Mouse (Mus musculus) spleen, adult 12 weeks (tissue): Measurements from ENCODE around the gene Ppm1a.

ENCODE experiments used
- DNase-seq: peaks from one replicate; pipeline ENCODE4 v3.0.0; 2022; ENCODE audit warnings: low spot score

Ppm1a gene

DNA sequence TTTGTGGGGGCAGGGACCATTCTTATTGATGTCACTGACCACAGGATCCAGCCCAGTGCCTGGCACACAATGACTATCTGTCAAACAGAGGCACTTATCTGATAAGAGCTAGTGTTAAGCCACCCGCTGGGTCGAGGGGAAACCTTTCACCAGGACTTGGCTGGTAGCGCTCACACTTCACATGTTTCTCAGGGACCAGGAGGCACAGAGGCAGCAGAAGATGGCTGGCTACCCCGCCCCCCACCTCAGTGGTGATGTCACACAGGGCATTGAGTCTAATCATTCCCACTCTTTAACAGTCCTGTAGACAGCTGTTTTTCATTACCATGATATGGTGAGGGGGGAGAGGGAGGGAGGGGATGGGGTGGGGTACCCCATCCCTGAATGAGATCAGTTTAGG, at the start of gene Ppm1a:
Ppm1a (plus strand) TSS at position 370 of the 400 bp plus-strand sequence.
- DNase-seq: no peak

GRCm38 (mm10) chr12:72709981-72710380, 47.3 kb upstream of the Ppm1a start:
- DNase-seq: no peak

- DNase-seq: no peak
Measured at GRCm38 (mm10) chr12:72714896-72715295, 42.4 kb upstream of the Ppm1a start.

DNA sequence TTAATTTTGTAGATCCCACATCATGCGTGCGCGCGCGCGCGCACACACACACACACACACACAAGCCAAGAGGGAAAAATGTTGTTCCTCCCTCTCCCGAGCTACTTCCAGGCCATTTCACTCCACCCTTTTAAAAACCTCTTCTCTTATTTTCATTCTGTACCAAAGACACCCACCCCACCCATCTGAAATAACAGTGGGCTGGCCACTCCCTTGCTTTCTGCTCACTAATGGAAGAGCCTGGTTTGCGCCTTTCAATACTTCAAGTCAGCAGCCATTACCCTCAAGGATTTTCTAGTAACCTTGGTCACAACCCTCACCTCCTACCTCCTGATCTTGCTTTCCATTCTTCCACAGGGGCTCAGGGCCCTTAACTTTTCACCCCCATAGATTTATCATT, 41.4 kb upstream of the Ppm1a start:
- DNase-seq: no peak

- no peak for DNase-seq
Measured at GRCm38 (mm10) chr12:72719046-72719445, 38.2 kb upstream of the Ppm1a start.

- DNase-seq: no peak
Measured at GRCm38 (mm10) chr12:72719452-72720087, 37.7 kb upstream of the Ppm1a start.

- DNase-seq: no peak
Measured at GRCm38 (mm10) chr12:72721710-72722109, 35.5 kb upstream of the Ppm1a start.

DNA sequence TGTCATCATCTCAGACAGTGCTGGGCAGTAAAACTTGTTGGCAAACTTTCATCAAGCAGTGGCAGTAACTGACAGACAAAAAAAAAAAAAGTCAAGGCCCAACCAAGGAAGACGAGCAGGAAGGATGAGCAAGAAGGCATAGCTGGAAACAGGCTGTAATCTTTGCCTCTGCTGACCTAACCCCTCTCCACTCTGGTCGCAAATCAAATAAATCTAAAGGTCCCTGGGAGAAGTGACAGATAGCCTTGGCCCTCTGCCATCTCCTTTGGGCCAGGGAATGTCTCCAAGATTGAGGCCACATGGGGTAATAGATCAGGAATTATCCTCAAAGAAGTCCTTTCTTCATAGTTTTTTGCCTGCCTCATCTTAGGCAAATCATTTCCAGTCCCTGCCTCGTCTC, 33.3 kb upstream of the Ppm1a start:
- no peak for DNase-seq

GRCm38 (mm10) chr12:72727021-72727420, 30.2 kb upstream of the Ppm1a start:
- DNase-seq: no peak

DNA sequence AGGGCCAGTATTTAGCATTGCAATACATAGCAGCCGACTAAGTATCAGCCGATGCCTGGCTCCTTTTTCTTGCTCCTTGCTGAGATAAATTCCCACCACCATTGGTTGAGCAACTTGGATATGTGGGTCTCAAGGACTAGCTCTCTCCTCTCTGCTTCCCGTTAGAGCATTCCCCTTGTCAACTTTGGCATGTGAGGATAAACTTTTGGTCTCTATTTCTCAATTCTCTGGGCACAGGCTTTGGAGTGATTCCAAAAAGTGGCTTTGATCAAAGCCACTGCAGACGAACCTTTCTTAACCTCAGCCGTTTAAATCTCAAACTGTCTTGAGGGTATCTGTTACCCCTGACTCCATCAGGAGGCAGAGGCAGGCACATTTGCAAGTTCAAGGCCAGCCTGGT, 29.6 kb upstream of the Ppm1a start:
- DNase-seq: no peak

DNA sequence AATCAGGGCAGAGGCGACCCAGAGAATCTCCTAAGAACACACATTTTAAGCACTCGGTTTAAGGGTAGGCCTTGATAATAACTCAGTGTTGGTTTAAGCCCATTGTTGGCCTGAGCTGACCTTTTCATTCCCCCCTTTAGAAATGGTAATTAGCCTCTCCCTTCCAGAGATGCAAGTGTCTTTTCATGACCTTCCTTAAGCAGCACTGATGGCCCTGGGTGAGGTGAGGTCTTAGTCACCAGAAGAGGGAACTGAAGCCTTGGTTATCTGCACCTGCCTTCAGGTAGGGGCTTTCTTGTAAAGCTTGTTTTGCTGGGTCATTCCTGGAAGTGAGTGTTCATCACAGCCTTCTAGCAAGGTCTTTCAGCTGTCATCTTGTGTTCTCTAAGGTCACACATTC, 23.1 kb upstream of the Ppm1a start:
- no peak for DNase-seq

- DNase-seq: no peak
Measured at GRCm38 (mm10) chr12:72741176-72741575, 16.1 kb upstream of the Ppm1a start.

DNA sequence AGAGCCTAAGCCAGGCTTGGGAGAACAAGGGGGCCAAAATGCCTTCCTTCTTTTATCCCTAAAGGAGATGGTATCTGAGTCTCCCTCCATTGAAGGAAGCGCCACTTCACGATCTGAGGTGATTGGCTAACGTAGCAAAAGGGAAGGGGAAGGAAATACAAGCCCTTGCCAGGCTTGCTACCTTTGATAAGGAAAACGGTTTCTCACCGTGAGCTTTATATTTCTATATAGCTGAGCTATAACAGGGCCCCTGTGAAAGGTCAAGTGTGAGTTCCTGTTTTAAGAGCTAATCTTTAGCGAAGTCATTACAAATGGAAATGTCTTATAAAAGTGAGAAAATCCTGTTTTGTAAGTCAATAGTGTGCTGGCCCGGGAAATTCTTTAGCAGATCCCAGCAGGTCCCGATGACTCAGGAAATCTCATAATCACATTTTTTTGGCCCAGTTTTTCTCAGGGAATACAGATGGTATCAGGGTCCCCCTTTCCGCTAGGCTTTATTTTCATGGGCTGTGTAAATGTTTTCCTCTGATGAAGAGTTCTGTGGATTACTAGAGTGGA, 12.4 kb upstream of the Ppm1a start:
- no peak for DNase-seq

GRCm38 (mm10) chr12:72745486-72745885, 11.8 kb upstream of the Ppm1a start:
- DNase-seq: no peak

- DNase-seq: no peak
Measured at GRCm38 (mm10) chr12:72748341-72748740, 8.9 kb upstream of the Ppm1a start.

GRCm38 (mm10) chr12:72748841-72749240, 8.4 kb upstream of the Ppm1a start:
- no peak for DNase-seq

GRCm38 (mm10) chr12:72749500-72749899, 7.8 kb upstream of the Ppm1a start:
- no peak for DNase-seq

DNA sequence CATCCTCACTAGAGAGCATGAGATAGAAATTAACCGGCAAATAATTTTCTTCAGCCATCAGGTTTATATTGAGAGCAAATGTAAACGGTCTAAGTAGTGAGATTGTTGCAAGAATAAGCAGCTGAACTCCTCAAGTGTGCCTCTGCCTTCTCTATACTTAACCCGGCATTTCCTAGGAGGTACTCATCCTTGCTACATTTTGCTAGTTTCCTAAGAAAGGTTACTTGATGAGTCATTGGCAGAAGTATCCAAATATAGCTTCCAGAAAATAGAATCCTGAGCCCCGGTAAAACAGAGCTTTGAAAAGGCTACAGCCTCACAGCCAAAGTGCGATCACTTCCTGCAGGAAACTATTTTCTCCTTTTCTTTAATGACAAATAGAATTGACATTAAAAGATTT, 7.2 kb upstream of the Ppm1a start:
- DNase-seq: no peak

GRCm38 (mm10) chr12:72750606-72751005, 6.6 kb upstream of the Ppm1a start:
- no peak for DNase-seq

DNA sequence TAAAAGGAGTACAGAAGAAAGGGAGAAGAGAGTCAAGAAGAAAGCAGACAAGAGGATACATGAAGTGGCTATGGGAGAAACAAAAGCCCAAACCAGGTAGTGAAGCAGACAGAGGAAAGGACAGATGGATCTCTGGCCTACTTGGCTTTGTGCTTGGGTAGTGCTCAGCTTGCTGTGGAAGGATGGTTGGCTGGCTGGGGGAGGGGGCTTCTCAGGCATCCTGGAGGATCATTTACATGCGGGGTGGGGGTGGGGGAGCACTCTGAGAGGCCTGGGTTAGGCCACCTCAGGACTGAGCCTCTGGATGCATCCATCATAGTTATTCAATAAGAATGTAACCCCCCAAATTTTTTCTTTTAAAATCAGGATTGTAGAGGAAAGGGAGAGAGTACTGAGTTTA, 341 bp downstream of the Ppm1a start:
- no peak for DNase-seq

GRCm38 (mm10) chr12:72759956-72760355, 2.7 kb downstream of the Ppm1a start:
- no peak for DNase-seq

DNA sequence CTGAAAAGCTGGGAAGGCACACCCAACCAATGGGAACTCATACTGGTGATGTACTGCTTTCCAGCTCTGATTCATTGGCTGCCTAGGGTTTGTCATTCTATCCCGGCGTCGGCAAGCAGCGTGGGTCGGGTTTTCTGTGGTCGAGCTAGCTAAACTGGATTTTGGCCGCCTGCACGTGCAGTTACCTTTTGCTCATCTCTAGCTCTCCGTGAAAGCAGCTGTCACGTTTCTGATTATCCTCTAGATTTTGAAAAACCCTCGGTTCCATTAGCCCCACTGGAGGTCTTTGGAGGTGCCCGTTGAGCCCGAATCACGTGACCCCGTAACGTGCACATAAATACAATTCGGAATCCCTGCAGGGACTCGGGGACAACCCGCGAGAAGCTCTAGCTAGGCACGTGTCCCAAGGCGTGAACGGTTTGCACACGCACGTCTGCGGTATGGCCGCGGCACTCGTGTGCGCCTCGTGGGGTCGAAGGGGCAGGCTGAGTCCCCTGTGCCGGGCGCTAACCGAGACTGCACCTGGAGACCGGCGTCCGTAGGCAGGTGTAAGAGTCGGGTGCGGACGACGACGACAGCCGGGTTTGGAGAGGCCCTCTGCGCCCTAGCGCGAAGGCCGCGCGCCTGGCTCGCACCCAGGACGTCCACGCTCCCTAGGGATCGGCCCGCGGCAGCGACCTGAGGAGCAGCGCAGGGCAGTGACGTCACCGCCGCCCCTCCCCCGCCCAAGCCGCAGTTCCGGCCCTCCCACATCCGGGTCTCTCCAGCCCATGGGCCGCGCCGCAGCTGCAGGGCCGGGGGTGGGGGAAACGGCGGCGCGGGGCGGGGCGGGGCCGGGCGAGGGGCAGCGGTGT, 3.3 kb downstream of the Ppm1a start:
- DNase-seq: peak; percentile 78

- no peak for DNase-seq
Measured at GRCm38 (mm10) chr12:72761230-72761648, 4.0 kb downstream of the Ppm1a start.
